ENCODE assay signal across 9 mouse cellular contexts in the genomic region with DNA sequence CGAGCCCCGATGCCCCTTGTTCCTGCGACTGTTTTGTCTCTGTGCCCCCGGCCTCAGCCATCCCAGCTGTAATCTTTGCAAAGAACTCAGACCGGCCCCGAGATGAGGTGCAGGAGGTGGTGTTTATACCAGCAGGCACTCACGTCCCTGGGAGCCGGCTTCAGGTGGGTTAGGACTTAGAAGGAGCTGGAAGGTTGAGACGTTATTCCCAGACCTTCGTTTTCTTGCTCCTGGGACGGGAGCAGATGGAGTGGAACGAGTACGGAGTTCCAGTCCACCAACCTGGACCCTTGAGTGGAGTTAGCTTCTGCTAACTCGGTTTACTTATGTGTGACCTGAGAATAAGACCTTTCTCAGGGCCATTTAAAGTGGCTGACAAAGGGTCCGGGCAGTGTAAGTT. TPM values are rescaled to one million over a fixed set of nuclear protein-coding genes. Genes with fewer than 3 reads are reported as not detected.
DNase-seq lines count a peak whose midpoint lies in the region; ATAC-seq and TF ChIP-seq lines count a peak whose summit lies in the region.
"Had no signal": no experiment of that assay in that cellular context is flagged by ENCODE, and none has a peak within 500 bp of the region (broad histone marks: within the 10 kb centered on the region; RNA-seq: fewer than 3 reads in every experiment).

No protein-coding gene starts in this region.

- no peak for TF ChIP-seq EP300 in heart, postnatal 0 days (IDR thresholded peaks at IDR 0.05; ENCODE audit: low read depth)

- peak overlapping the region; percentile 60 for H3K9ac ChIP-seq in heart, postnatal 0 days (replicated peaks; ENCODE audit: low read depth, low read length)
- H3K9ac ChIP-seq in intestine, embryonic 16.5 days (ENCODE audit: low read depth, low read length) = peak overlapping the region; percentile 75
- peak overlapping the region; percentile 77 for H3K9ac ChIP-seq in midbrain, embryonic 14.5 days (replicated peaks; ENCODE audit: low read length)

- H3K36me3 ChIP-seq in heart, postnatal 0 days (replicated peaks; ENCODE audit: control insufficient read depth, insufficient read depth, low read length) = peaks cover 13% of the 10 kb centered on the region
- H3K36me3 ChIP-seq in intestine, embryonic 16.5 days (ENCODE audit: control insufficient read depth, insufficient read depth, low read length) = no peaks in the 10 kb centered on the region
- H3K36me3 ChIP-seq in midbrain, embryonic 14.5 days (ENCODE audit: control insufficient read depth, insufficient read depth, low read length) = no peaks in the 10 kb centered on the region

- peaks cover 10% of the 10 kb centered on the region; the same call in 1 of the 2 replicates for H3K4me1 ChIP-seq in heart, postnatal 0 days (ENCODE audit: control insufficient read depth, insufficient read depth)
- H3K4me1 ChIP-seq in brown adipose tissue, adult 24 weeks (ENCODE audit: control insufficient read depth, insufficient read depth, insufficient read length, low read length) = peaks cover 4% of the 10 kb centered on the region
- peaks cover 15% of the 10 kb centered on the region for H3K4me1 ChIP-seq in intestine, embryonic 16.5 days (ENCODE audit: control insufficient read depth, insufficient read depth, low read length)
- H3K4me1 ChIP-seq in midbrain, embryonic 14.5 days (ENCODE audit: control insufficient read depth, insufficient read depth, low read length) = peaks cover 12% of the 10 kb centered on the region

- H3K27ac ChIP-seq in heart, postnatal 0 days (ENCODE audit: low read depth) = no peak overlapping the region
- no peak overlapping the region for H3K27ac ChIP-seq in brown adipose tissue, adult 24 weeks (replicated peaks; ENCODE audit: low read depth, low read length)
- peak overlapping the region; percentile 26; the same call in 1 of the 2 replicates for H3K27ac ChIP-seq in intestine, embryonic 16.5 days (ENCODE audit: low read length)
- H3K27ac ChIP-seq in midbrain, embryonic 14.5 days (replicated peaks; ENCODE audit: low read depth, low read length) = no peak overlapping the region

- no peaks in the 10 kb centered on the region for H3K9me3 ChIP-seq in heart, postnatal 0 days (replicated peaks; ENCODE audit: control insufficient read depth, low read length)
- no peaks in the 10 kb centered on the region for H3K9me3 ChIP-seq in intestine, embryonic 16.5 days (ENCODE audit: control insufficient read depth, low read length)
- no peaks in the 10 kb centered on the region for H3K9me3 ChIP-seq in midbrain, embryonic 14.5 days (ENCODE audit: control insufficient read depth, low read length)

- peak overlapping the region; percentile 74 for H3K4me3 ChIP-seq in heart, postnatal 0 days (ENCODE audit: low read depth, low read length)
- peak overlapping the region; percentile 81 for H3K4me3 ChIP-seq in brown adipose tissue, adult 24 weeks (ENCODE audit: insufficient read depth, low read depth, low read length)
- H3K4me3 ChIP-seq in intestine, embryonic 16.5 days (ENCODE audit: low read length) = peak overlapping the region; percentile 66
- H3K4me3 ChIP-seq in midbrain, embryonic 14.5 days (replicated peaks; ENCODE audit: low read depth, low read length) = peak overlapping the region; percentile 56

- 24% methylated on average over 15 of the region's 15 CpGs for WGBS in heart, postnatal 0 days
- 16% methylated on average over 15 of the region's 15 CpGs for WGBS in intestine, embryonic 16.5 days
- 19% methylated on average over 15 of the region's 15 CpGs for WGBS in midbrain, embryonic 14.5 days

- peaks cover 3% of the 10 kb centered on the region for H3K27me3 ChIP-seq in heart, postnatal 0 days (ENCODE audit: control insufficient read depth, insufficient read depth, low read length)
- H3K27me3 ChIP-seq in intestine, embryonic 16.5 days (replicated peaks; ENCODE audit: control insufficient read depth, insufficient read depth, low read length) = no peaks in the 10 kb centered on the region
- peaks cover under 1% of the 10 kb centered on the region; the same call in 1 of the 2 replicates for H3K27me3 ChIP-seq in midbrain, embryonic 14.5 days (ENCODE audit: control insufficient read depth, insufficient read depth, low read length)
- H3K27me3 ChIP-seq: Patski had no signal

- H3K4me2 ChIP-seq in heart, postnatal 0 days (ENCODE audit: low read depth, low read length) = peak overlapping the region; percentile 78
- peak overlapping the region; percentile 91 for H3K4me2 ChIP-seq in intestine, embryonic 16.5 days (ENCODE audit: low read depth, low read length)
- peak overlapping the region; percentile 70 for H3K4me2 ChIP-seq in midbrain, embryonic 14.5 days (ENCODE audit: low read length)

- no peak for TF ChIP-seq CTCF in heart, postnatal 0 days (IDR thresholded peaks at IDR 0.05; ENCODE audit: low read depth)

- ATAC-seq in heart, postnatal 0 days (ENCODE audit: insufficient read depth, low read depth) = no peak
- ATAC-seq in intestine, embryonic 16.5 days = no peak
- no peak for ATAC-seq in midbrain, embryonic 14.5 days (ENCODE audit: low FRiP score, low TSS enrichment)

- DNase-seq in heart, postnatal 0 days (ENCODE audit: low spot score) = no peak
- no peak for DNase-seq in heart, adult 9 months (ENCODE audit: low spot score in 2 of 2)
- no peak for DNase-seq in midbrain, embryonic 14.5 days
- DNase-seq in thymus, postnatal 4 days = no peak
- DNase-seq in adrenal gland, adult 18-20 months (ENCODE audit: low spot score in 2 of 2) = no peak
- DNase-seq in layer of hippocampus, adult 11-12 months (ENCODE audit: low spot score) = no peak

RNA-seq across cellular contexts. Expression of a gene that starts 0.7 kb away (rescaled TPM):
- 29.3 and 31.7 TPM in 2 replicates for total RNA-seq in heart, postnatal 0 days (2014; rRNA removed; ENCODE audit: low replicate concordance)
- polyA plus RNA-seq in heart, postnatal 0 days (2015; fragmentation: Nextera tagmentation; extraction: Ambion mirVana) = 16.6 and 19.0 TPM in 2 replicates
- polyA plus RNA-seq in brown adipose tissue, adult 24 weeks (2012; ENCODE audit: insufficient read depth, insufficient read length, missing spikeins) = 13.1 and 13.4 TPM in 2 replicates
- 25.5 and 26.9 TPM in 2 replicates for polyA plus RNA-seq in intestine, embryonic 16.5 days (2015; fragmentation: Nextera tagmentation; extraction: Ambion mirVana)
- polyA plus RNA-seq in midbrain, embryonic 14.5 days (2014; fragmentation: Nextera tagmentation; extraction: Ambion mirVana) = 11.3 and 15.6 TPM in 2 replicates
- total RNA-seq in adrenal gland, adult 18-20 months (2021) = 10 to 100 TPM; 14.6 to 16.8 TPM

RNA-seq across cellular contexts. Expression of a gene that starts 10.8 kb away (rescaled TPM):
- 0.80 TPM in 1 of 2 replicates, not detected in the other for total RNA-seq in heart, postnatal 0 days (2014; rRNA removed; ENCODE audit: low replicate concordance)
- polyA plus RNA-seq in heart, postnatal 0 days (2015; fragmentation: Nextera tagmentation; extraction: Ambion mirVana) = 0.53 and 0.65 TPM in 2 replicates
- 1.1 TPM in 1 of 2 replicates, not detected in the other for polyA plus RNA-seq in brown adipose tissue, adult 24 weeks (2012; ENCODE audit: insufficient read depth, insufficient read length, missing spikeins)
- 0.29 and 0.37 TPM in 2 replicates for polyA plus RNA-seq in intestine, embryonic 16.5 days (2015; fragmentation: Nextera tagmentation; extraction: Ambion mirVana)
- 2.3 and 3.0 TPM in 2 replicates for polyA plus RNA-seq in midbrain, embryonic 14.5 days (2014; fragmentation: Nextera tagmentation; extraction: Ambion mirVana)
- under 1 TPM; 0.60 to 0.74 TPM for total RNA-seq in adrenal gland, adult 18-20 months (2021)

RNA-seq across cellular contexts. Expression of a gene that starts 10.9 kb away (rescaled TPM):
- 77.7 and 81.2 TPM in 2 replicates for total RNA-seq in heart, postnatal 0 days (2014; rRNA removed; ENCODE audit: low replicate concordance)
- polyA plus RNA-seq in heart, postnatal 0 days (2015; fragmentation: Nextera tagmentation; extraction: Ambion mirVana) = 67.0 and 67.3 TPM in 2 replicates
- polyA plus RNA-seq in brown adipose tissue, adult 24 weeks (2012; ENCODE audit: insufficient read depth, insufficient read length, missing spikeins) = 121 and 122 TPM in 2 replicates
- polyA plus RNA-seq in intestine, embryonic 16.5 days (2015; fragmentation: Nextera tagmentation; extraction: Ambion mirVana) = 85.4 and 93.0 TPM in 2 replicates
- 54.2 and 62.2 TPM in 2 replicates for polyA plus RNA-seq in midbrain, embryonic 14.5 days (2014; fragmentation: Nextera tagmentation; extraction: Ambion mirVana)
- 100 to 1,000 TPM; 128 to 134 TPM for total RNA-seq in adrenal gland, adult 18-20 months (2021)

RNA-seq across cellular contexts. Expression of a gene that starts 17.2 kb away (rescaled TPM):
- 0.04 and 0.19 TPM in 2 replicates for total RNA-seq in heart, postnatal 0 days (2014; rRNA removed; ENCODE audit: low replicate concordance)
- polyA plus RNA-seq in heart, postnatal 0 days (2015; fragmentation: Nextera tagmentation; extraction: Ambion mirVana) = 0.08 TPM in 1 of 2 replicates, not detected in the other
- not detected in 2 replicates for polyA plus RNA-seq in brown adipose tissue, adult 24 weeks (2012; ENCODE audit: insufficient read depth, insufficient read length, missing spikeins)
- not detected in 2 replicates for polyA plus RNA-seq in intestine, embryonic 16.5 days (2015; fragmentation: Nextera tagmentation; extraction: Ambion mirVana)
- 0.15 TPM in 1 of 2 replicates, not detected in the other for polyA plus RNA-seq in midbrain, embryonic 14.5 days (2014; fragmentation: Nextera tagmentation; extraction: Ambion mirVana)
- total RNA-seq in adrenal gland, adult 18-20 months (2021) = under 1 TPM; 0.06 to 0.13 TPM

RNA-seq across cellular contexts. Expression of a gene that starts 20.0 kb away (rescaled TPM):
- total RNA-seq in heart, postnatal 0 days (2014; rRNA removed; ENCODE audit: low replicate concordance) = 8.6 and 10.6 TPM in 2 replicates
- 2.7 and 3.0 TPM in 2 replicates for polyA plus RNA-seq in heart, postnatal 0 days (2015; fragmentation: Nextera tagmentation; extraction: Ambion mirVana)
- polyA plus RNA-seq in brown adipose tissue, adult 24 weeks (2012; ENCODE audit: insufficient read depth, insufficient read length, missing spikeins) = 0.87 and 1.6 TPM in 2 replicates
- 12.4 and 12.6 TPM in 2 replicates for polyA plus RNA-seq in intestine, embryonic 16.5 days (2015; fragmentation: Nextera tagmentation; extraction: Ambion mirVana)
- 7.8 and 8.9 TPM in 2 replicates for polyA plus RNA-seq in midbrain, embryonic 14.5 days (2014; fragmentation: Nextera tagmentation; extraction: Ambion mirVana)
- 1 to 10 TPM; 5.2 to 6.6 TPM for total RNA-seq in adrenal gland, adult 18-20 months (2021)
